Mouse (Mus musculus): ENCODE measurements around the gene Zmiz1.

Zmiz1 gene

GRCm38 (mm10) chr14:25456666-25457433 is 2.1 kb upstream of the Zmiz1 start:
- DNase-seq: no peak

GRCm38 (mm10) chr14:25457434-25457957 is 1.5 kb upstream of the Zmiz1 start:
- peak; percentile 89 for DNase-seq

GRCm38 (mm10) chr14:25458111-25459015 is 622 bp upstream of the Zmiz1 start:
- DNase-seq: peak; percentile 55

GRCm38 (mm10) chr14:25459394-25459997 is 511 bp downstream of the Zmiz1 start:
- no peak for DNase-seq

- no peak for DNase-seq
These were observed 1.2 kb downstream of the Zmiz1 start for GRCm38 (mm10) chr14:25459998-25460800.

GRCm38 (mm10) chr14:25460801-25461675 is 2.1 kb downstream of the Zmiz1 start:
- peak; percentile 66 for DNase-seq

- DNase-seq: no peak
These were observed 2.8 kb downstream of the Zmiz1 start for GRCm38 (mm10) chr14:25461676-25462385.

GRCm38 (mm10) chr14:25462975-25463374 is 4.0 kb downstream of the Zmiz1 start:
- DNase-seq: no peak

- no peak for DNase-seq
These were observed 4.9 kb downstream of the Zmiz1 start for GRCm38 (mm10) chr14:25463919-25464318.

- DNase-seq: no peak
These were observed 5.8 kb downstream of the Zmiz1 start for GRCm38 (mm10) chr14:25464611-25465307.

GRCm38 (mm10) chr14:25466361-25466760 is 7.4 kb downstream of the Zmiz1 start:
- DNase-seq: no peak

- DNase-seq: no peak
These were observed 9.1 kb downstream of the Zmiz1 start for GRCm38 (mm10) chr14:25467911-25468668.

GRCm38 (mm10) chr14:25468891-25469529 is 10.0 kb downstream of the Zmiz1 start:
- no peak for DNase-seq

GRCm38 (mm10) chr14:25470224-25470805 is 11.3 kb downstream of the Zmiz1 start:
- DNase-seq: peak; percentile 59

GRCm38 (mm10) chr14:25471035-25471434 is 12.1 kb downstream of the Zmiz1 start:
- no peak for DNase-seq

GRCm38 (mm10) chr14:25472096-25472861 is 13.3 kb downstream of the Zmiz1 start:
- DNase-seq: no peak

GRCm38 (mm10) chr14:25472981-25473649 is 14.1 kb downstream of the Zmiz1 start:
- DNase-seq: peak; percentile 80
